Mouse (Mus musculus): ENCODE results near the gene Mlf2. TPM values are rescaled to one million over a fixed set of nuclear protein-coding genes. Genes with fewer than 3 reads are reported as not detected.

Mlf2 gene
- total RNA-seq, 2 experiments from 2014 or later: 670 to 685 TPM

- DNase-seq (ENCODE audit: low spot score in 2 of 2): no peak
- intact Hi-C loops (cut with DNase I): loop anchor here (1.0 to 2.0 kb wide), 2 partner anchors 11 to 42 kb away; partner anchors contain the start of gene Gpr162
Observed at GRCm38 (mm10) chr6:124904991-124905860, 26.0 kb upstream of the Mlf2 start.

GRCm38 (mm10) chr6:124907767-124908166 is 23.4 kb upstream of the Mlf2 start:
- no peak for DNase-seq (ENCODE audit: low spot score in 2 of 2)
- intact Hi-C loops (cut with DNase I): no loop called here

GRCm38 (mm10) chr6:124910032-124910431 is 21.2 kb upstream of the Mlf2 start:
- intact Hi-C loops (cut with DNase I): no loop called here
- DNase-seq (ENCODE audit: low spot score in 2 of 2): no peak

GRCm38 (mm10) chr6:124911533-124912218 is 19.5 kb upstream of the Mlf2 start, which contains the start of gene Lag3:
TSS of gene Lag3 (minus strand) at chr6:124911705.
- intact Hi-C loops (cut with DNase I): no loop called here
- no peak for DNase-seq (ENCODE audit: low spot score in 2 of 2)

- intact Hi-C loops (cut with DNase I): no loop called here
- DNase-seq (ENCODE audit: low spot score in 2 of 2): no peak
Observed at GRCm38 (mm10) chr6:124913214-124913613, 18.0 kb upstream of the Mlf2 start.

GRCm38 (mm10) chr6:124913721-124914285 is 17.4 kb upstream of the Mlf2 start:
- no peak for DNase-seq (ENCODE audit: low spot score in 2 of 2)
- intact Hi-C loops (cut with DNase I): no loop called here

- intact Hi-C loops (cut with DNase I): no loop called here
Observed at GRCm38 (mm10) chr6:124914511-124914910, 16.7 kb upstream of the Mlf2 start.

GRCm38 (mm10) chr6:124915160-124915941 is 15.8 kb upstream of the Mlf2 start:
- intact Hi-C loops (cut with DNase I): no loop called here
- no peak for DNase-seq (ENCODE audit: low spot score in 2 of 2)

More at GRCm38 (mm10) chr6:124914511-124914910, 16.7 kb upstream of the Mlf2 start:
- DNase-seq (ENCODE audit: low spot score in 2 of 2): no peak

GRCm38 (mm10) chr6:124915942-124916694 is 15.1 kb upstream of the Mlf2 start:
- intact Hi-C loops (cut with DNase I): loop anchor here (1.0 to 2.0 kb wide), 2 partner anchors 12 to 59 kb away; partner anchors contain the start of gene P3h3
- DNase-seq (ENCODE audit: low spot score in 2 of 2): peak; percentile 70 to 94

- intact Hi-C loops (cut with DNase I): loop anchor here (1.0 to 2.0 kb wide), 3 partner anchors 13 to 60 kb away; partner anchors contain the start of gene P3h3
- DNase-seq (ENCODE audit: low spot score in 2 of 2): peak; percentile 84 to 91
Observed at GRCm38 (mm10) chr6:124916695-124917517, 14.3 kb upstream of the Mlf2 start.

GRCm38 (mm10) chr6:124917518-124918330 is 13.5 kb upstream of the Mlf2 start:
- intact Hi-C loops (cut with DNase I): loop anchor here (1.0 to 2.0 kb wide), 2 partner anchors 13 to 61 kb away; partner anchors contain the start of gene P3h3

GRCm38 (mm10) chr6:124918331-124918690 is 12.9 kb upstream of the Mlf2 start:
- no peak for DNase-seq (ENCODE audit: low spot score in 2 of 2)
- intact Hi-C loops (cut with DNase I): no loop called here

More at GRCm38 (mm10) chr6:124917518-124918330, 13.5 kb upstream of the Mlf2 start:
- DNase-seq (ENCODE audit: low spot score in 2 of 2): peak; percentile 90 to 93

GRCm38 (mm10) chr6:124918890-124919627 is 12.1 kb upstream of the Mlf2 start:
- DNase-seq (ENCODE audit: low spot score in 2 of 2): no peak
- intact Hi-C loops (cut with DNase I): no loop called here

- peak; percentile 91 to 97 for DNase-seq (ENCODE audit: low spot score in 2 of 2)
- intact Hi-C loops (cut with DNase I): no loop called here
Observed at GRCm38 (mm10) chr6:124919695-124920317, 11.4 kb upstream of the Mlf2 start, which contains the start of gene Ptms. TSS of gene Ptms (minus strand) at chr6:124920103.

- DNase-seq (ENCODE audit: low spot score in 2 of 2): no peak
- intact Hi-C loops (cut with DNase I): no loop called here
Observed at GRCm38 (mm10) chr6:124920318-124921085, 10.7 kb upstream of the Mlf2 start.

All from left cerebral cortex, postnatal 14 days (tissue).